Mouse (Mus musculus) left cerebral cortex, postnatal 4 days (tissue): ENCODE results near the gene Arhgef3. TPM values are rescaled to one million over a fixed set of nuclear protein-coding genes. Genes with fewer than 3 reads are reported as not detected.
A peak's percentile ranks its signal among the peaks of the same experiment; 100 is the strongest.
"Not testable (repeated sequence)": the region's sequence is repeated elsewhere in the genome, so short reads cannot be mapped to it uniquely, and the experiment has no call there.

ENCODE experiments used
- DNase-seq: peaks from one replicate; pipeline ENCODE4 v3.0.0-alpha.2; 2022
- intact Hi-C: fragments of 180-260 bp; cut with DNase I; formaldehyde crosslinking; loops from one replicate; pipeline ENCODE4 v1.15.1; 2025
- total RNA-seq, 2 experiments: library from RNA; stranded (reverse); gene quantifications; 2 replicates each; pipeline ENCODE4 v1.2.3; 2021

Arhgef3 gene
- total RNA-seq, 2 experiments from 2014 or later: 20.1 to 20.9 TPM

DNA sequence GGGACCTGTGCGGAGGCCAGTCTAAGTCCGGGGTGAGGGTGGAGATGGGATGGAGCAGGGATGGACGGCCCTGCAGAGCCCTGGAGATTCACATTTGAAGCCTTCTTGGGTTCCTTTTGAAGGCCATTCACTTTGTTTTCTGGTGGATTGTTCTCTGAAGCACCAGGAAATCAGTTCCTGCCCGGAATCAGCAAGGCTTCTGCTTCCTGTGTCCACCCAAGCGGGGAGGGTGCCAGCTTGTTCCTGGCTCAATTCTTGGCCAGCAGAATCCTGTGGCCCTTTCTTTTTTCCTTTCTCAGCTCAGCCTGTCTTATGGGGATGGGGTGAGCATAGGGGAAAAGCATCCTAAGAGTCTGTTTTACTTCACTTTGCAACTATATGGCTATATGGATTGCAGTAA lies 131.7 kb downstream of the Arhgef3 start:
- intact Hi-C loops: no loop called here
- DNase-seq: no peak

GRCm38 (mm10) chr14:27246948-27247347 lies 132.2 kb downstream of the Arhgef3 start:
- intact Hi-C loops, DNase-seq: not testable (repeated sequence)

DNA sequence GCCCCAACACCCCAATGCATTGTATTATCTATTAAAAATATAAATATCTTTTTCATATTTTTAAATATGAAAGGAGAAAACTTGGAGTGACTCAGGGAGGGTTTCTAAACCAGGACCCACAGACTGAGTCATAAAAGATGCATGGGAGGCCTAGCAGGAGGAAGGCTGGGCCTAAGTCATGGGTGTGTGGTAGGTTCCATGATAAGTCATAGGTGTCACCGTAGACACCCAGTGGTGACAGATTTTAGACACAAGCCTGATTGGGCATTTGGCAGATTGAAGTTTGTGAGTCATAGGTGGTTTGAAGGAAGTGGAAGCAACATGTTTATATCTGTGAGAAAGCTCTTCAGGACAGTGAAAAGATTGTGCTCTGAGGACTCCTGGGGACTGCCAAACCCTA lies 134.4 kb downstream of the Arhgef3 start:
- no peak for DNase-seq
- intact Hi-C loops: no loop called here

GRCm38 (mm10) chr14:27250281-27250789 lies 135.6 kb downstream of the Arhgef3 start:
- DNase-seq: no peak
- intact Hi-C loops: no loop called here

GRCm38 (mm10) chr14:27253391-27253790 lies 138.7 kb downstream of the Arhgef3 start:
- intact Hi-C loops: no loop called here

DNA sequence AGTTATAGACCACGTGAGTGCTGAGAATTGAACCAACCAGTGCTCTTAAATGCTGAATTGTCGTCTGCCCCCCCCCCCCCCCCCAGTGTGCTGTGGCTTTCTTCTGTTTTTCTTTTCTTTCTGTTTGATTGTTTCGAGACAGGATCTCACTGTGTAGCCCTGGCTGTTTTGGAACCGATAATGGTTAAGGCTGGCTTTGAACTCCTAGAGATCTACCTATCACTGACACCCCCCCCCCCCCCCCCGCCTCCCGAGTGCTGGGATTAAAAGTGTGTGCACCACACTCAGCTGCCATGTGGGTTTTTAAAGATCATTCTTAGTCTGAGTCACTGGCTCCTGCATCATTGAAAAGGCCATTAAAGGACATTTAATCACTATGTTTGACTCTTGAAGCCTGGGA lies 147.7 kb downstream of the Arhgef3 start:
- intact Hi-C loops: no loop called here
- DNase-seq: no peak

More at GRCm38 (mm10) chr14:27253391-27253790, 138.7 kb downstream of the Arhgef3 start:
- no peak for DNase-seq

- DNase-seq: no peak
- intact Hi-C loops: no loop called here
These were observed 151.9 kb downstream of the Arhgef3 start for GRCm38 (mm10) chr14:27266601-27267000.

GRCm38 (mm10) chr14:27268137-27268536 lies 153.4 kb downstream of the Arhgef3 start:
- intact Hi-C loops: no loop called here
- DNase-seq: no peak

GRCm38 (mm10) chr14:27268986-27269700 lies 154.4 kb downstream of the Arhgef3 start:
- intact Hi-C loops: no loop called here

GRCm38 (mm10) chr14:27269836-27270235 lies 155.1 kb downstream of the Arhgef3 start:
- intact Hi-C loops: no loop called here
- DNase-seq: peak; percentile 11

More at GRCm38 (mm10) chr14:27268986-27269700, 154.4 kb downstream of the Arhgef3 start:
- DNase-seq: no peak

GRCm38 (mm10) chr14:27270466-27270865 lies 155.8 kb downstream of the Arhgef3 start:
- DNase-seq: no peak
- intact Hi-C loops: no loop called here

DNA sequence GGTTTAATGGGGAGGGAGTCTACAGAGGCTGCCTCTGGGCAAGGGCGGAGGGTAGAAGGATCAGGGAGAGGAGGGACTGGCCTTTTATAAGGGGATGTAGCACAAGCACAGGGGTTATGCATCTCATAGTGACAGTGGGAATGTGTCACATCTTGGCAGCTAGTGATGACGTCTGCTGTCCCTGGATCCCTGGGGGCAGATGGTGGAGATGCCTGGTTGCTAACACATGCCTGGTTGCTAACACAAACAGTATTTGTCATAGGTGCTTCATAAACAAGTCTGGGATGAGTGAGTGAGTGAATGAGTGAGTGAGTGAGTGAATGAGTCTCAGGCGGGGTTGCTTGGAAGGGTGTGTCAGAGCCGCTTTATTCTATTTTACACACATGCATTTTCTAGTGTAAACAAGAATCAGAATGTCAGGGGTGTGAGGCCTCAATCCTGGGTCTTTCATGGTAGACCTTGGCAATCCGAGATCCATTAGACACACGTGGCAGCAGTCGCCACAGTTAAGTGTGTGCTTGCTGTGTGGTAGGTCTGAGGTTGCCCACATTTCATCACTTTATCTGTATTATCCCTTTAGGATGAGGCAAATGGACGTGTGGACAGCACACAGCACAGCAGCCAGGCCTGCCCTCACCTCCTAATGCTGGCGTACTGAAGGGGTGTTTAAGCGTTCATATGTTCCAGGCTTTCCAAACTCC lies 156.8 kb downstream of the Arhgef3 start:
- no peak for DNase-seq
- intact Hi-C loops: no loop called here

- no peak for DNase-seq
- intact Hi-C loops: no loop called here
These were observed 157.6 kb downstream of the Arhgef3 start for GRCm38 (mm10) chr14:27272072-27272834.

GRCm38 (mm10) chr14:27272835-27273138 lies 158.1 kb downstream of the Arhgef3 start:
- no peak for DNase-seq
- intact Hi-C loops: no loop called here

- DNase-seq: no peak
- intact Hi-C loops: no loop called here
These were observed 158.5 kb downstream of the Arhgef3 start for GRCm38 (mm10) chr14:27273169-27273568.

GRCm38 (mm10) chr14:27277259-27277658 lies 162.6 kb downstream of the Arhgef3 start:
- no peak for DNase-seq
- intact Hi-C loops: no loop called here

- intact Hi-C loops: no loop called here
- DNase-seq: no peak
These were observed 165.6 kb downstream of the Arhgef3 start for GRCm38 (mm10) chr14:27280201-27280890.

DNA sequence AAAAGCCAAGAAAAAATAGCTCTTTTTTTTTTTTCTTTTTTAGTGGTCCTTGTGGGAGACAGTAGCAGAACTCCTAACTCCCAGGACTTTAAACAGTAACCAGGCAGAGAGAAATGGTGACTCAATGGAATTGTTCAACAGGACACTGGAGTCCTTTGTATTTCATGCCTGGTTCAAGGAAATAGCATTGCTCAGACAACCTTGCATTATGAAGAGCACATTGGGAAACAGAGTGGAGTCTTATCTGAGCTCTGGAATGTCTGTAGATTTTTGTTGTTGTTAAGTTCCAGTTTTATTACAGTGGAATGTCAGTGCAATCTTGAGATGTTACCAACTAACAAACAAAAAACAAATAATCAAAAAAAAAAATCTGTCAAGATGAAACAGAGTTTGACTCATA lies 169.3 kb downstream of the Arhgef3 start:
- intact Hi-C loops: no loop called here
- no peak for DNase-seq

GRCm38 (mm10) chr14:27286202-27286601 lies 171.5 kb downstream of the Arhgef3 start:
- DNase-seq: no peak
- intact Hi-C loops: no loop called here

DNA sequence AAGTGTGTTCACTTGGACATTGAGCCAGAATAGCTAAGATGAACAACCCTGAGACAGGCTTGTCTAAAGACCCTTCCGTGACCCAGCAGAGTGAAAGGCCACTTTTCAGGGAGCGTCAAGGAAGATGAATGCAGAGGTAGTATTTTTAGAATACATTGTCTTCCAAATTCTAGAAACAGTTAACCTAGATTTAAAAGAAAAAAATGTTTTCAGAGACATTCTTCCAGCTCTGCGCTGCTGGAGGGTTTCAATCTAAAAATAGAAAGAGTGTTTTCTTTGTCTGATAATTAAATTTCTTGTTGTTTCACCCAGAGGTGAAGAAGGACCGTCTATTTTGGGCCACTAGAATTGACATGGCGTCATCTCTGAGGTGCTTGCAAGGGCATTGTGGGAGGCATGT lies 174.4 kb downstream of the Arhgef3 start:
- intact Hi-C loops: no loop called here
- no peak for DNase-seq

GRCm38 (mm10) chr14:27292101-27292500 lies 177.4 kb downstream of the Arhgef3 start:
- intact Hi-C loops: no loop called here
- no peak for DNase-seq
